Mouse (Mus musculus): ENCODE results near the gene Vezf1. TPM values are rescaled to one million over a fixed set of nuclear protein-coding genes. Genes with fewer than 3 reads are reported as not detected.

The Vezf1 gene
- polyA plus RNA-seq, 1 experiment from 2014 or later, result 70.1 TPM

GRCm38 (mm10) chr11:88076394-88076793, 8.3 kb downstream of the Vezf1 start:
- H3K27me3 ChIP-seq, result no peaks in the 10 kb centered on the region
- 88% methylated on average over 1 of the region's 1 CpGs for WGBS
- ATAC-seq, result no peak
- no peak overlapping the region for H3K4me3 ChIP-seq (replicated peaks)
- H3K9me3 ChIP-seq, result no peaks in the 10 kb centered on the region
- peaks cover 76% of the 10 kb centered on the region for H3K36me3 ChIP-seq
- H3K4me2 ChIP-seq (replicated peaks), result no peak overlapping the region
- H3K9ac ChIP-seq (replicated peaks), result no peak overlapping the region
- peaks cover 43% of the 10 kb centered on the region for H3K4me1 ChIP-seq (replicated peaks)
- no peak overlapping the region for H3K27ac ChIP-seq

GRCm38 (mm10) chr11:88083699-88084098, 15.6 kb downstream of the Vezf1 start:
- ATAC-seq, result no peak
- 79% methylated on average over 6 of the region's 6 CpGs for WGBS
- Histone ChIP-seq H3K27ac (no peak overlapping the region; the same call in 1 of the 2 replicates), H3K4me2 (replicated peaks) (no peak overlapping the region), H3K9ac (replicated peaks) (no peak overlapping the region), H3K27me3 (no peaks in the 10 kb centered on the region), H3K9me3 (no peaks in the 10 kb centered on the region), H3K36me3 (peaks cover 54% of the 10 kb centered on the region), H3K4me3 (replicated peaks) (no peak overlapping the region), H3K4me1 (replicated peaks) (peaks cover 24% of the 10 kb centered on the region)

GRCm38 (mm10) chr11:88086737-88087627, 18.9 kb downstream of the Vezf1 start:
- Histone ChIP-seq H3K4me1 (replicated peaks) (peaks cover 31% of the 10 kb centered on the region), H3K4me2 (replicated peaks) (peak overlapping the region; percentile 64), H3K27me3 (no peaks in the 10 kb centered on the region), H3K9ac (replicated peaks) (peak overlapping the region; percentile 50), H3K9me3 (no peaks in the 10 kb centered on the region), H3K27ac (peak overlapping the region; percentile 84), H3K36me3 (peaks cover 22% of the 10 kb centered on the region), H3K4me3 (replicated peaks) (peak overlapping the region; percentile 33)
- peak; percentile 98 for ATAC-seq
- 6% methylated on average over 25 of the region's 25 CpGs for WGBS

DNA sequence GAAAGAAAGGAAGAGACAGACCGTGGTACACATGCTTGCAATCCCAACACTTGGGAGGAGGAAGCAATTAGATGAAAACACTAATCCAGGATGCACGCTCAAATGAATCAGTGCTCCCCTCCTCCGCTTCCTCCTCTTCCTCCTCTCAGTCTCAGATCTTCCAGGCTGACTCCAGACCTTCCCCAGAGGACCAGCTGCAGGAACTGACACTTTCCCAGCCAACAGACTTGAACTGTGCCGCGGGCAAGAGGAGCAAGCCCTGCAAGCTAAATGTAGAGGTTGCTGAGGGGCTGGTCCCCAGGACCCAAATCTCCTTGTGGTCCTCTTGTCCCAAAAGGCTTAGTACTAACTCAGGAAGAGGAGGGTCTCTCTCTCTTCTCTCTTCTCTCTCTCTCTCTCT, 21.1 kb downstream of the Vezf1 start:
- ATAC-seq, result no peak
- 57% methylated on average over 5 of the region's 5 CpGs for WGBS

GRCm38 (mm10) chr11:88090293-88090692, 22.2 kb downstream of the Vezf1 start:
- WGBS, result 78% methylated on average over 5 of the region's 5 CpGs

More for the DNA sequence above, 21.1 kb downstream of the Vezf1 start:
- Histone ChIP-seq H3K36me3 (peaks cover 6% of the 10 kb centered on the region; the same call in 1 of the 2 replicates), H3K9me3 (no peaks in the 10 kb centered on the region), H3K4me2 (replicated peaks) (no peak overlapping the region), H3K27me3 (no peaks in the 10 kb centered on the region), H3K4me3 (replicated peaks) (no peak overlapping the region), H3K4me1 (replicated peaks) (peaks cover 31% of the 10 kb centered on the region), H3K9ac (replicated peaks) (no peak overlapping the region), H3K27ac (no peak overlapping the region)

DNA sequence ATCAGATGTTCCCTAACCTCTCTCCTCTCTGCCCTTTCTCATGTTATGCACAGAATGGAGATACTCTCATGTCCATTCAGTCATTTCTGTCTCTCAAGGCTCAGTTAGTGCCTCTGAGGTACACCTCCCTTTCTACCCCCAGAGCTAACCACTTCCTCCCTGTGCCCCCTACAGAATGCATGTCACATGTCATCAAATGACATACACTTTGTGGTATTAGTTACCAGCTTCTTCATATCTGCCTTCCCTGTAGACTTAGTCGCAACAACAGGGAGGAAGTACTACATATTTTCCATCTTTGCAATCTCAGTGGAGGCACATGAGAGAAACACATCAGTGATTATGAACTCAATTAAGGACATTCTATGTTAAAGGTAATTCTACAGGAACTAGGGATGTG, 23.9 kb downstream of the Vezf1 start:
- Histone ChIP-seq H3K27ac (no peak overlapping the region), H3K9ac (replicated peaks) (no peak overlapping the region), H3K4me3 (replicated peaks) (no peak overlapping the region), H3K36me3 (no peaks in the 10 kb centered on the region), H3K9me3 (no peaks in the 10 kb centered on the region), H3K27me3 (no peaks in the 10 kb centered on the region), H3K4me1 (replicated peaks) (peaks cover 18% of the 10 kb centered on the region), H3K4me2 (replicated peaks) (no peak overlapping the region)
- 91% methylated on average over 1 of the region's 1 CpGs for WGBS
- no peak for ATAC-seq

More at GRCm38 (mm10) chr11:88090293-88090692, 22.2 kb downstream of the Vezf1 start:
- no peak for ATAC-seq
- Histone ChIP-seq H3K27me3 (no peaks in the 10 kb centered on the region), H3K9ac (replicated peaks) (no peak overlapping the region), H3K4me3 (replicated peaks) (no peak overlapping the region), H3K36me3 (no peaks in the 10 kb centered on the region), H3K27ac (no peak overlapping the region), H3K4me1 (replicated peaks) (peaks cover 28% of the 10 kb centered on the region), H3K4me2 (replicated peaks) (no peak overlapping the region), H3K9me3 (no peaks in the 10 kb centered on the region)

GRCm38 (mm10) chr11:88097173-88097572, 29.1 kb downstream of the Vezf1 start:
- Histone ChIP-seq H3K4me1 (replicated peaks) (peaks cover 43% of the 10 kb centered on the region), H3K9ac (replicated peaks) (peak overlapping the region; percentile 25; the same call in 1 of the 2 replicates), H3K4me3 (replicated peaks) (no peak overlapping the region), H3K4me2 (replicated peaks) (no peak overlapping the region), H3K36me3 (no peaks in the 10 kb centered on the region), H3K9me3 (no peaks in the 10 kb centered on the region), H3K27ac (no peak overlapping the region), H3K27me3 (peaks cover 13% of the 10 kb centered on the region)
- WGBS, result 20% methylated on average over 4 of the region's 4 CpGs
- no peak for ATAC-seq

DNA sequence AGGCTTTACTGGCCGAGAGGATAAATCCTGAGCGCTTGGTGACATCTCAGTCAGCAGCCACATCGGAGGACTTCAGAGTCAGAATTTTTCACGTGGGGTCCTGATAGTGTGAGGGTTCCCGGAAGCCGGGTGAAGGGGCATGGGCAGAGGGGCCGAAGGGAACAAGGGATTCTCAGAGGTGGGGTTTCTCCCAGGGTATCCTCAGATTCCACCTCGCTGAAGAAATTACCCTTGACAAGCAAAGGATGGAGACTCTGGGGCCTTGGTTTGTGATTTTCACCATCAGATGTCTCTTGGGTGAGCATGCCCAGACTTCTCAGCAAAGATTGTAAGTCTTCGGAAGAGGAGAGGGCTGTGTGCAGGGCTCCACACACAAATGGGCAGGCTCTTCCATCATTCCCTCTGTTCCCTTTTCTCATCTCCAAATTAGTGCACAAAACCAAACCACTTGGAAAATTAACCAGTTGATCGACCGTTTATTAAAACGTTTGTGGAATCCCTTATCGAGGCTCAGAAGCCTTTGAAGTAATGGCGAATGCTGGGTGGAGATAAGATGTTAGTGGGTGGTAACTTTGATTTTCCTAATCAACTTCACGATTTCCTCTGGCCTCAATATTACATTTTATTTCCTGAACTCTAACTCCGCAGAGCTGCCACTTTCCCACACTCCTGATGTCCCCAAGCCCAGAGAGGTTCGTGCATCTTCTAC, 30.1 kb downstream of the Vezf1 start, which contains the start of gene Cuedc1:
Gene Cuedc1 (plus strand): TSS at position 38 of the 709 bp plus-strand sequence.
- 22% methylated on average over 17 of the region's 17 CpGs for WGBS
- peak within 1 kb of the TSS; percentile 82 for H3K4me2 ChIP-seq (replicated peaks)
- peak within 1 kb of the TSS; percentile 81 for H3K4me3 ChIP-seq (replicated peaks)
- peaks cover 43% of the 10 kb centered on the region for H3K4me1 ChIP-seq (replicated peaks)
- no peaks in the 10 kb centered on the region for H3K9me3 ChIP-seq
- H3K27me3 ChIP-seq, result peaks cover 13% of the 10 kb centered on the region
- ATAC-seq, result no peak
- no peaks in the 10 kb centered on the region for H3K36me3 ChIP-seq
- peak within 1 kb of the TSS; percentile 90 for H3K27ac ChIP-seq
- H3K9ac ChIP-seq (replicated peaks), result peak within 1 kb of the TSS; percentile 96

GRCm38 (mm10) chr11:88098787-88099598, 30.9 kb downstream of the Vezf1 start:
- ATAC-seq, result peak; percentile 83
- no peaks in the 10 kb centered on the region for H3K36me3 ChIP-seq
- peak overlapping the region; percentile 96 for H3K9ac ChIP-seq (replicated peaks)
- peaks cover 43% of the 10 kb centered on the region for H3K4me1 ChIP-seq (replicated peaks)
- peaks cover 13% of the 10 kb centered on the region for H3K27me3 ChIP-seq
- H3K9me3 ChIP-seq, result no peaks in the 10 kb centered on the region
- peak overlapping the region; percentile 90 for H3K27ac ChIP-seq
- under 1% methylated on average over 80 of the region's 95 CpGs for WGBS
- H3K4me3 ChIP-seq (replicated peaks), result peak overlapping the region; percentile 81
- H3K4me2 ChIP-seq (replicated peaks), result peak overlapping the region; percentile 82

- peak; percentile 19; the same call in 1 of the 2 replicates for ATAC-seq
- H3K4me3 ChIP-seq (replicated peaks), result peak overlapping the region; percentile 81
- WGBS, result 0% methylated on average over 31 of the region's 38 CpGs
- peaks cover 13% of the 10 kb centered on the region for H3K27me3 ChIP-seq
- H3K36me3 ChIP-seq, result no peaks in the 10 kb centered on the region
- H3K27ac ChIP-seq, result peak overlapping the region; percentile 90
- peaks cover 49% of the 10 kb centered on the region for H3K4me1 ChIP-seq (replicated peaks)
- H3K9ac ChIP-seq (replicated peaks), result peak overlapping the region; percentile 96
- H3K9me3 ChIP-seq, result no peaks in the 10 kb centered on the region
- H3K4me2 ChIP-seq (replicated peaks), result peak overlapping the region; percentile 82
Observed at GRCm38 (mm10) chr11:88099599-88100023, 31.5 kb downstream of the Vezf1 start.

DNA sequence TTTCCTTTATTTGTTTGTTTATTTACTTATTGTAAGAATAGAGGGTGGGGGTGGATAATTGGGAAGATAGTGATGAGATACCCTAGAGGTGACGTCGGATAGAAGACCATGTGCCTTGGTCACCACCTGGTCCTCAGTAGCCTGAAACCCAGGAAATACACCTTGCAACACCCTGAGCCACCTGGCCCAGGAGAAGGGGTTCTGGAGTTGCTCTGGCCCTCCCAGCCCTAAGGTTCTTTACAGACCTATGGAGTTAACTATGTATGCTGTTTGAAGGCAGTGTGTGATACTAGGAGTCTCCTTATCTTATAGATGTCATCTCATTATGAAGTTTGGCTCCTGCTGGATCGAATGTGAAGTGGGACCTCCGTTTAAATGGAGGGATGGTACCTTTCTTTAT, 32.1 kb downstream of the Vezf1 start:
- Histone ChIP-seq H3K4me1 (replicated peaks) (peaks cover 49% of the 10 kb centered on the region), H3K9ac (replicated peaks) (peak overlapping the region; percentile 96; the same call in 1 of the 2 replicates), H3K4me2 (replicated peaks) (peak overlapping the region; percentile 82), H3K9me3 (no peaks in the 10 kb centered on the region), H3K27me3 (peaks cover 13% of the 10 kb centered on the region), H3K4me3 (replicated peaks) (peak overlapping the region; percentile 81), H3K27ac (no peak overlapping the region), H3K36me3 (no peaks in the 10 kb centered on the region)
- 32% methylated on average over 4 of the region's 4 CpGs for WGBS
- no peak for ATAC-seq
